Mouse (Mus musculus) B cell, adult 2 months (primary cell): ENCODE results near the gene Elf1.

Experiments
- DNase-seq, 2 experiments: peaks; one replicate each; pipeline ENCODE4 v3.0.0; 2022

The Elf1 gene

DNA sequence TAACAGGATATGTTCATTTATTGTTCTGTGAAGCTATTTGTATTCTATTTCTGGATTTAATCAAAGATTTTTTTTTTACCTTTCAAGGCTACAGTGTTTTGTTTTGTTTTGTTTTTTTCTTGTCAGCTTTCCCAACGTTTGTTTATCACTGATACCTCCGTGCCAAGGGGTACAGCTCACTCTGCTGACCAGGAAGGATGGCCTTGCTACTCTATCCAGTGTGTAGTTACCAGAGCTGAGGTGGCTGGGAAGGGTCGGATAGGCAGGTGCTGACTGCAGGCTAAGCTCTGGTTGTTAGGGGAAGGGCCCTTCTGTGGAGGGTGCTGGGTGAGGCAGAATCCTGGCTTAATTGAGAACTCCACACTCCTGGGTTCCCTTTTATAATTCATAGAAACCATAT is 9.3 kb downstream of the Elf1 start:
- no peak for DNase-seq

DNA sequence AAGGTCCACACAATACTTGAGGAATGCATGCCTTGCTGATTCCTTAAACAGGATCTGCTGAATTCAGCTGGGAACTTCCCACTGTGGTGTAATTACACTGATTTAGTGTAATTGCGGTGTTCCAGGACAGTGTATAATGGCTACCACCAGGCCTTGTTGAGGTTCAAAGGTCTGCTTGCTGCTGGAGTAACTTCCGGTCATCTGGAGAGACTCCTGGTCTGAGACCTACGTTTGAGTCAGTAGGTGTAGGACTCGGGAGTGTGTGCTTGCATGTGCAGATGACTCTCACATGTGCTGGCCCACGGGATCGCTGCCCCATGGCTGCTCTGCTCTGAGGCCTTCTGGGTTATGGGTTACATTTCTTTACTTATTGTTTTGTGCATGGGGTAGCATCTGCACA is 13.4 kb downstream of the Elf1 start:
- DNase-seq = no peak

DNA sequence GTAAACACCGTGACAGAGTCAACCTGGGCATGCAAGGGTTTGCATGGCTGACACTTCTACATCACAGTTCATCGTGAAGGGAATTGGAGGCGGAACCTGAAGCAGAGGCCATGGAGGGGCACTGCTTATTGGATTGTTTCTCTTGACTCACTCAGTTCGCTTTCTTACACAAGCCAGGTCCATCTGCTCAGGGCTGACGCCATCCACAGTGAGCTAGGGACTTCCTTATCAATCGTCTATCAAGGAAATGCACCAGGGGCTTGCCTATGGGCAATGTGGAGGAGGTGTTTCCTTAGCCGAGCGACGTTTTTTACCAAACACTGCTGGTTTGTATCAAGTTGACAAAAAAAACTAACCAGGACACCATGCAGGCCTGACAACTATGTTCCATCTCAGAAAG is 18.3 kb downstream of the Elf1 start:
- no peak for DNase-seq

DNA sequence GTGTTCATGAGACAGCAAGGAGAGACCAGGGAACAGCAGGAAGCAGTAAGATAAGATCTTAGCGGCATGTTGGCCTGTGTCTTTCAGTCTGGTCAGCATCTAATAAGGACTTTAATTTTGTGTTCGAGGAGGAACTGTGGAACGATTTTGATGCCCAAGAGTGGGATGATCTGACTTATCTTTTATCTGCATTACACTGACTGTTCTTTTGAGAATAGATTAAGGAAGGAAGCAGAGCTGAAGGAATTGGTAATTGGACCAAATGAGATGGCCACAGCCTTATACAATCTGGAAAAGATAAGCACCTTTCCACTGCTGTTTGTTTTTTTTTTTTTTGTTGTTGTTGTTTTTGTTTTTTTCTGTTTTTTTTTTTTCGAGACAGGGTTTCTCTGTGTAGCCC is 19.8 kb downstream of the Elf1 start:
- DNase-seq = no peak

DNA sequence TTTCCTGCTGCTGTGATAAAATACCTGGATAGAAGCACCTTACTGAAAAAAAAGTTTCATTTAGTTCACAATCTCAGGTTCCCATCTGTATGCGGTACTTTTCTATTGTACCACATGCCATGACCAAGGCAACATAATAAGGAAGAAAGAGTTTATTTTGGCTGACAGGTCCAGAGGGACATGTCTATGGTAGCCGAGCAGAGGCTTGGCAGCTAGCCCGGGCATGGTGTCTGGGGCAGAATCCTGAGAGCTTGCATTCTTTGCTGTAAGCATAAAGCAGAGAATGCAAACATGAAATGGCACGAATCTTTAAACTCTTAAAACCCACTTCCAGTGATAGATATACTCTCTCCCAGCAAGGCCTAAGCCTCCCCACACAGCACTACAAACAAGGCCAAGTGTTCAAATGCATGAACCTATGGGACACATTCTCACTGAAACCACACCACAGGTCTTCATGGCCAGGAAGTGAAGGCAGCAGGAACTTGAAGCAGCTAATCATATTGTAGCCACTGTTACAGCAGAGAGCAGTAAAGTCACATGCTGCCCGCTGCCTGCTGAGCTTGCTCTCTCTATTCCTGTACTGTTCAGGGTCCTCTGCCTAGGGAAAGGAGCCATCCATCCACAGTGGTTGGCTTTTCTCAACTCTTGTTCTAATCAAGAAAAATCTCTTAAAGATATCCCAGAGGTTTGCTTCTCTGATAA is 22.5 kb downstream of the Elf1 start:
- DNase-seq = no peak

DNA sequence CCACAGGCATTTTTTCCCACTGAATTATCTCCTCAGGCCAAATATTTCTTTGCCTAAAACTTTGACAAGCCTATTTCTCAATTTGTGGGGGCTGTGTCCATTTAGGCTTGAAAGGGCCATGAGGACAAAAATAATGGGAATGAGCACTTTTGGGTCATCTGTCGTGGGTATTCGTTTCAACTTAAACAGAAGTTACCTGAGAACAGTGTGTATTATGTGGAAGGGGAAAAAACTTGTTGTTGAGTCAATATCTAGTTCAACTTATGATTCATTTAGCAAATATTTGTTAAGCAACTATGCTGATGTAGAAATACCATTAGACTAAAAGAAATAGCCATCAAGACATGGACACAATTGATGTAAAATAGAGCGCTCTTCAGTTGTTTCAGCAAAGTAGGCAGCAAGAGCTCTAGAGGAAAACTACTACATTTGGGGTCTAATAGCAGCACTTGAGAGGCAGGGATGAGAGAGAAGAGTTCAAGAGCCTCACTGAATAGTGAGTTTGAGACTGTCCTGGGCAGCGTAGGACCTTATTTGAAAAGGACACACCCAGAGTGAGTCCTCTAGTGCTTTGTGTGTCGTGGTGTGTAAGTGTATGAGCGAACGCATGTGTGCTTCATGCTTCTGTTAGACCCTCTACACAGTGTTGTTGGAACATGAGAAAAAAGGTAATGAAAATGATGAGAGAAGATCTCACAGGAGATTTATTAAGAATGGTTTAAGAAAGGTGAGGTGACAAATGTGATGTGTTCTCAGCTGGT is 23.4 kb downstream of the Elf1 start:
- DNase-seq = no peak

DNA sequence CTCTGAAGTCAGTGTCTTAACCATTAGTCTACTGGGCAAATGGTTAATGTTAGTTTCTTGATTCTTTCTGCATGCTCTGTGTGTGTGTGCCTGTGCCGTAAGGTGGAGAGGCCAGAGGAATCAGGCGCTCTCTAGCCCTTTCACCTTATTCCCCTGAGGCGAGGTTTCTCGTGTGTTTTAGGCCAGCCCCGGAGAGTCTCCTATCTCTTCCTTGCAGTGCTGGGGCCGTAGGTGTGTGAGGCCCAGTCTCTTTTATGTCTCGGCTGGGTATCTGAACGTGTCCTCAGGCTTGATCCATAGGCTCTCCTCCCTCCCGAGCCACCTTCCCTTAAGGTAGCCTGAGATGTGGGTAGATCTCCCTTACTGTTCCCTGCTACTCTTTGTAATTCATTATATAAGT is 25.2 kb downstream of the Elf1 start:
- no peak for DNase-seq

DNA sequence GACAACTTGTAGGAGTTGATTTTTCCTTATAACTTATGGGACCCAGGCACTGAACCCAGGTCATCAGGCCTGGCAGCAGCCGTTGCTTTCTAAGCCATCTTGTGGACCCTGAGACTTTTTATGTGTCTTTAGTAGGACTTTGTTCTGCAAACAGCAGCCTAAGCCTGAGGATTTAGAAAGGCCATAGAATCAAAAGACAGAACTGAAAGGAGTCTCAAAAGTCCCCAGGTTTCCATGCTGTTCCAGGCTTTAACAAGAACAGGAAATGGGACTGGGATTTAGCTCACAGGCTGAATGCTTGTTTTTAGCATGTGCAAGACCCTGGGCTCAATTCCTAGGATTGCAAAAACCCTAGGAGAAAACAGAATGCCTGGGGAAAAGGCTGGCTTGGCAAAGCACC is 26.9 kb downstream of the Elf1 start:
- DNase-seq = no peak

DNA sequence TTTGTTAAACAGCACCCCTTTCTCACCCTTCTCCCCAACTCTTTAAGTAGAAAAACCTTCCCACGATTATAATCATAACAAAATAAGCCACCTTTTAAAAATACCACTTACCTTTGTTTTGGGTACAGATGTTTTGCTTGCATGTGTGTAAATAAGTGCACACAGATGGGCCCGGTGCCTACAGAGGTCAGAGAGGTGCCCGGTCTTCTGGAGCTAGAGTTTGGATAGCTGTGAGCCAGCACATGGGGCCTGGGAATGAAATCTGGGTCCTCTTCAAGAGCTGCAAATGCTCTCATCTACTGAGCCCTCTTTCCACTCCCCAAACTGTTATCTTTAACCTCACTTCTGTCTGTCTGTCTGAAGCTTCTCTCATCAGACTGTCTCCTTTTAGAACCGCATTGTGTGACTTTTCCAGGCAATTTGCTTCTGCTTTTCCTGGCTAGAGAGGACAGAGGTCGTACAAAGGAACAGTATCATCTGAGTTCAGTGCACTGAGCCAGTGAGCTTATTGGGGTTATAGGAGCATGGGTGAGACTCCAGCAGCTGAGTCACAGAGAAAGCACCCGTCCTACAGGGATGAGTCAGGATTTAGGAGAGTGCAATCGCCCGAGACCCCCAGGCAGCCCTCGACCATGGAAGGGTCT is 27.8 kb downstream of the Elf1 start:
- DNase-seq = no peak

DNA sequence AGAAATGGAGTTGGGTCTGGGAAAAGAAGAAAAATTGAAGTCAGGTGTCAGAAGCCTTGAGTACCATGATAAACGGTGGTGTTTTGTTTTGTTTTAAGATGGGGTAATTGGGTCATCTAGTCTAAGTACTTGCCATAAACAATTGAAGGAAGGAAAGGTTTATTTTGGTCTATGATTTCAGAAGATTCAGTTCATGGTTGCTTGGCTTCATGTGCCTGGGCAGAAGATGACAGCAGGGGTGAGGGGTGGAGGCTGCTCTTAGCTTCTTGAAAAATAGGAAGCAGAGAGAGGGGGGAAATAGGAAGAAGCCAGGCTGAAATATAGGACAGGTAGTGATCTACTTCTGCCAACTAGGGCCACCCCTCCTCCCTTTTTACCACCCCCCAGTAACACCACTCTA is 30.5 kb downstream of the Elf1 start:
- peak; percentile 35 to 55 for DNase-seq

DNA sequence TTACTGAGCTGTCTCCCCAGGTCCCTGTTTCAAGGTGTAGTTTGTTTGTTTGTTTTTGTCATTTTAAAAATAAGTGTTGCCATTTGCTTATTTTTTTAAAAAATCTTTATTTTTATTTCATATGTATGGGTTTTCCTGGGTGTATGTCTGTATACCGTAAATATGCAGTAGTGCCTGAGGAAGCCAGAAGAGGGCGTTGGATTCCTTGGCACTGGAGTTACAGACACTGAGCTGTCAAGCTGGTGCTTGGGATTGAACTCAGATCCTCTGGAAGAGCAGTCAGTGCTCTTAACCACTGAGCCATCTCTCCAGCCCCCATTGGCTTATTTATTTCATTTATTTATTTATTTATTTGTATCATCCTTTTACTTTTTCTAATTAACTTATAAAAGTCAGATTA is 33.0 kb downstream of the Elf1 start:
- DNase-seq = peak; percentile 47 to 56

DNA sequence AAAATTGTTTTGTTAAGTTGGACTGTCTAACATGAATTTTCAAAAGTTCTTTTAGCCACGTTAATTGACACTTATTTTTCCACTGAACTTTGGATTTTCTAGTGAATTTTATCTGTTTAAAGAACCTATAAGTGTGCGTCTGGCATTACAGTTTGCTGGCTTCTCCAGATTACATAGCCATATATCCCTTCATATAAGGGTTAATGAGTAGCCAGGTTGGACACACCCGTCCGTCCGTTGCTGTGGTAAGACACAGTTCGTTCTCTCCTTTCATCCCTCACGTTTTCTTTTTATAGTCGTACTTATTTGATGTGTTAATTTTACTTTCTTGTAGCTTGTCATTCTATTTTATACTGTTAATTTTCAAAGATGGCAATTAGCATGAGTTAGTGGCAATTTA is 34.1 kb downstream of the Elf1 start:
- DNase-seq = no peak

DNA sequence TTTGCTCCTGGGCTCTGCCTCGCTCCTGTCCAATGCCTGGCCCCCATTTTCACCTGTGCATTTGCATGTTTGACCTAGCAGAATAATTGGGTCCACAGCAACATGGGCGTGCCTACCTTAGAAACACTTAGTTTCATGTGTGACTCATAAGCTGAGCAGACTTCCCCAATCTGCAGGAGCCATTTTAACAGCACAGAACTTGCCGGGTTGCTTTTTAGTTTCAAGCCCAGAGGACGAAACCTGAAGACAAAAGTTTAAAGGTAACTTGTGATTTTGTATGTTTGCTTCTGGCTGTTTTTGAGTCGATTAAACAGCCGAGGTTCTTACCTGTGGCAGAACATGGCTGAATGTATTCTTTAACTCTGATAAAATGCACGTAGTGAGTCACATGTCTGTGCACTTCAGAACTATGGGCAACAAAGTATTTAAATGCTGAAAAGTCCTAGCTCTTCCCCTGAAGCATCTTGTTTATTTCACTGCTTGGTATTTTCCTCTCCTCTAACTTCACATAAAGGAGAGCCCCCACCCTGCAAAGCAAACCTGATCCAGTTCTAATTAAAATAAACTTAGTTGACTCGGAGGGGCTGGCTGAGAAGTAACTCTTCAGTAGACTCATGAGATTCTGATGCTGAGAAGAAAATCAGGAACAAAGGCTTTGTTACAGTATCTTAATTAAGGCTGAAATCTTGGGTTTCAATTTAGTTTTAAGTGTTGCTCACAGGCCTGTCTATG is 34.7 kb downstream of the Elf1 start:
- peak; percentile 79 to 87 for DNase-seq

DNA sequence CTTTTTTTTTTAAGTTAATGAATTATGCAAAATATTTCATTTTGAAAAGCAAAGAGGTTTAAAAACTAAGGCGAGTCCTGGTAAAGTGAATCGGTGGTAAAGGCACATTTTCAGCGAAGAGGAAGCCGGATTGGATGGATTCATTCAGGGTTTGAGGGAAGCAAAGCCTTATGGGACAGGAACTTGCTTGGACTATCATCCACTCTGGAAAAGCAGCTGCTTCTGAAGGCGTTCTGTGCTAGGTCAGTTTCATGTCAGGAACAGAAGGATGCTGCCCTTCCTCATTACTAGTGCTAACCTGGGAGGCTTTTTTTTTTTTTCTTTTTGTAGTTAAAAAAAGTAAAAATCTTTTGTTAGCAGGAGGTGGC is 35.2 kb downstream of the Elf1 start:
- DNase-seq = peak in 1 of 2 experiments; percentile 45

DNA sequence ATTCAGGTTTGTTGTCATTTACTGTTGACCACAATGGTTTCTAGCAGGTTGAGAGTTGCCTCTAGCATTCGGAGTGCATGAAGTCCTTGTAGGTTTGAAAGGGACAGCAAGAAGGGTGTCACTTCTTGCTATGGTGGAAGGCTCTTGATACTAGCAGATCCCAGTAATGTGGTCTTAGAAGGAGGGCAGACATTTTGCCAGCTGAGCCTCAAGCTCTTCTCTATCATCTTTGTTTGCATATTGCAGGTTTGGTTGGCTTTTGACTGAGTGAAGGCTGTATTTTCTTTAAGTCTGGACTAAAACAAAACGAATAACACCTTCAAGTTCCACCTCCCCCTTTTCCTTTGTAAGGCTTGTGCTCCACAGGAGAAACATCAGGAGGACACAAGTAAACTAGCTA is 35.8 kb downstream of the Elf1 start:
- peak in 1 of 2 experiments; percentile 37 for DNase-seq

DNA sequence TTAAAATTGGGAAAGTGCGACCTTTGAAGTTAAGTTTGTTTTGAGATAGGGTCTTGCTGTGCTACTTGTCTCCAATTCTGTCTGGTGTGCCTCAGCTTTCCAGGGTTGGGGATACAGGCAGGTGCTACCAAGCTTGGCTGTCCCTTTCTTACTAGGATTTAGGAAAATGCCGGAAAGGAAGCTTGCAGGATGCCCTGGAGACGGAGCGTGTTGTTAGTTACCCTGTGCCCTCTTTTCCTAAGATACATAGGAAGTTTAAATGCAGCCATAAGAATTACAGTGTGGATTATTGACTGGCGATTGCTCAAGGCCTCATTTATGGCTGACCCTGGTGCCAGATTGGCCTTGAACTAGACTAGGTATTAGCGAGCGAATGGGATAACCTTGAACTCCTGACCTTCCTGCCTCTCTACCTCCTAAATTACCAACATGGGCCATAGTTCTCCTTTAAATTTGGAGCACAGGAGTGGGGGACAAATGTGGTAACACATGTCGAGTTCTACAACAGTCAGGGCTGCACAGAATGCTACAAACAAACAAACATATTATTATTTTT is 36.3 kb downstream of the Elf1 start:
- DNase-seq = no peak

DNA sequence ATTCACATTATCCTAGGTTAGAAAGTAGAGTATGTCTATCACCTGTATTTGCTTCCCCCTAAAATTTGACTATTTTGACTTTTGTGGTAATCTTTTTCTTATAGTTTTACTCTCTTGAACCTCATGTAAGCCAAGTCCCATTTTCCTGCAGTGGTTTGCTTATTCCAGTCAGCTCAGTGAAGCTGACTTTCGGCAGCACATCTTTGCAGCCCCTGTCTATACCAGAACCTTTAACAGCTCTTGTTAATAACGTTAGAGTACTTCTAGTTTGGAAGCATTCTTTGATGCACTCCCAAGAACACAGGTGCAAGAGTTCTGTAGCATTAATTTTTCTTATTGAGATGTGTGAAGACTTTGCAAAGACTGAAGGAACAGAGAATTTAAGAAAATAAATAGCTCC is 37.1 kb downstream of the Elf1 start:
- DNase-seq = no peak

DNA sequence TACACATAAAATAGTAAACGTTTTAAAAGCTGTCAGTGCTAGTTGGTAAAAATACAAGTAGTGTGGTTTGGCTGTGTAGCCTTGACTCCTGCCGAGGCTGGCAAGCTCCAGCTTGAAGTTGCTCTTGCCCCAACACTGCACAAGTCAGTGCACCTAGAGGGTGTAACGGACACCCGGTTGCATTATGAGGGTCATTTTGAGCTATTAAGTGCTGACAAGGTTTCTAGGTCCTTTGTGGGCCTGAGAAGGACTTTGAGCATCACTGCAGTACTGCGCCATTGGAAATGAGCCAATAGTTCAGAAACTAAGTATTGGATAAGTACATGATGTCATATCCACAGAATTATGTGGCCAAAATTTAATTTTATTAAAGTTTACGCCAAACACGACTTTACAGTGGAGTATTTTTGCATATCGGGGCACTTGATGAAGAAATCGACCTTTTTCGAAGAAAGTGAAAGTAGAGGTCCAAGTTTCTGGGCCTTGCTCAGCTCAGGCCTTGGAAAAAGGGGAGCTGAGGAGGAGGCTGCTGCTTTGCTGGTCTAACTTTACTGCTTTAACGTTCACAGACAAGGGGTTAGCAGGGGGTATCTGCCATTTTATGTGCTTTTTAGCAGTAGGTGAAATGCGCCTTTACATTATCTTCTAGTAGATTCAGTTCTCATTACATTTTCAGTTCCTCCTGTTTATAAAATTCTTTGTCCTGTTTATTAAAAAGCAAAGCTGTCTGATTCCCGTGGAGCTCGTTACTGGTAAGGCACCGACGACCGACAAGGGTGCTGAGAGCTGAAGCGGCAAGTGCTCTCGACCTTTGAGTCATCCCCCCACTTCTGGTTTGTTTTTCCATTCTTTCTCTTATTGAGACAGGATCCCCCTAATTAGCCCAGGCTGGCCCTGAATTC is 38.0 kb downstream of the Elf1 start:
- DNase-seq = peak in 1 of 2 experiments; percentile 41

DNA sequence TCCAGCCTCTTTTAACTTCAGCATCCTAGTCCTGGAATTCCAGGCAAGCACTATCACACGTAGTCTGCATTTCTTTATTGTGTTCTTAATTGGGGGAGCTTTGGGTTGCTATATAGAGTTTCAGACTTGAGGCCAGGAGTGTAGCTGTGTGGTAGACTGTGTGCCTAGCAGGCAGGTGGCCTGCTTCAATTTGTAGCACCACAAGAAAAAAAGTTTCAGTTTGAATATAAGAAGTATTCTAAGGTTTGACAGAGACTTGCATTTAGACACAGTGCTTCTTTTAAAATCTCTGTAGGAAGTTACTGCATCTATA is 38.6 kb downstream of the Elf1 start:
- DNase-seq = no peak

DNA sequence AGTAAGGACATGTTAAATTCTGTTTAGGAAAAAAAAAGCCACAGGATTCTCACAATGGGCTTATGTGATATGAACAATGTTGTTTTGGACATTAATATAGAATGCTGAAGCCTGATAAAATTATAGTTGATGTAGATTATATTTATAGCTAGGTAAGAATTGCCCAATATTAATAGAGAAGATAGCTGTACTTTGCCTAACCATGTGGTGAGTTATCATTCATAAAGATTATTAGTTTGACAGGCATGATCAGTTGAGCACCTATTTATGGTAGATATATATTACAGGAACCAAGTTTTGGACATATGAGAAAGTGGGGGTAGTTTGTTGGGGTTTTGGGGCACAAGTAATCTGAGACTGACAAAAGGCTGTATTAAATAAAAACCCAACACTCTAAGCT is 39.6 kb downstream of the Elf1 start:
- DNase-seq = no peak

DNA sequence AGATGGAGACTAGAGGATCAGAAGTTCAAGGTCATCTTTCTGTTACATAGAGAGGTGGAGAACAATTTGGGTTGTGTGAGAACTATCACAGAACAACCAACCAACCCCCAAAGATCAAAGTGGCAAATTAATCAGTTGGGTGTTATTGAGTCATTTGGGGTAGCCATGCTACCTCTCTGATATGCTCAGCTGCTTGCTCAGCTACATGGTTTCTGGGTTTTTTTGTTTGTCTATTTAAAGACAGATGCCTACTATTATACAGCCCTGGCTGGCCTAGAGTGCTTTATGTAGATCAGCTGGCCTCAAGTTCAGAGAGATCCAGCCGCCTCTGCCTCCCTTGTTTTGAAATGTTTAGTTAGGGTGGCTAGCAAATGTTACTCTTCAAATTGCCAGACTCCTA is 40.1 kb downstream of the Elf1 start:
- peak in 1 of 2 experiments; percentile 38 for DNase-seq

DNA sequence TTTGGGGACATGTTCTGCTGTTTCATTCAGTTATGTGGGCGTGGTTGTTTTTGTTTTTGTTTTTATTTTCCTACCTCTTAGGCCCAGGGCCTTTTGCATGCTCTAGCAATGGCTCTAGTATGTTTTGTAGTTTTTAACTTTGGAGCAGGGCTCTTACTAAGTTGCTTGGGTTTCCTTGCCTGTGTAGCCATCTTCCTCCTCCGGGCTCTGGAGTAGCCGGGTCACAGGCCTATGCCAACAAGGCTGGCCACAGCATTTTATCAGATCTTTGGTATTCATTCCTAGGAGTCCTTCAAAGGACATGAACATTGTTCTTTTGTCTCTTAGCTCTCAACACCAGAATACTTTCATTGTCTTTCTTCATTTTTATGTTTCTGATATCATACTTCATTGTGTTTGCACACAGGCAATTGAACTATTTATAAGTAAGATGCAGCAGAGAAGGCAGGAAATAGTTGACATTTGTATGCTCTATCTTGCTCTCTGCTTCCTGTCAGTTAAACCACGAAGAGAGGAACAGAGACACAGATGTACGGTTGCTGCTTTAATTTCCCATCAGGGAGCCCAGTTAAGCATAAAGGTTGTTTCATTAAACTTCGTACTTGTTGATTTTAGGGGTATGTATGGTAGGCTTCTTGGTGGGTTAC is 40.6 kb downstream of the Elf1 start:
- DNase-seq = peak in 1 of 2 experiments; percentile 45
